Mouse (Mus musculus): ENCODE results near the gene Prpsap1.

- TF ChIP-seq POLR2A (IDR thresholded peaks at IDR 0.05; ENCODE audit: insufficient read depth, low read depth, low read length) (no peak), CTCF (IDR thresholded peaks at IDR 0.05; ENCODE audit: insufficient read depth, low read depth, low read length) (no peak)
Measured at GRCm38 (mm10) chr11:116493191-116493590, 811 bp downstream of the Prpsap1 start.
